In genomic region chr15:88828800-88829705, GRCm38 (mm10) we compare ENCODE assay signal across 9 mouse cellular contexts. TPM values are rescaled to one million over a fixed set of nuclear protein-coding genes. Genes with fewer than 3 reads are reported as not detected.
DNase-seq lines count a peak whose midpoint lies in the region; ATAC-seq lines count a peak whose summit lies in the region.
"Had no signal": no experiment of that assay in that cellular context is flagged by ENCODE, and none has a peak within 500 bp of the region (broad histone marks: within the 10 kb centered on the region; RNA-seq: fewer than 3 reads in every experiment).

No protein-coding gene starts in this region.

- no peaks in the 10 kb centered on the region for H3K4me1 ChIP-seq in forebrain, embryonic 11.5 days (replicated peaks; ENCODE audit: control insufficient read depth, insufficient read depth, low read length)
- peaks cover 29% of the 10 kb centered on the region for H3K4me1 ChIP-seq in heart, embryonic 16.5 days (ENCODE audit: control insufficient read depth, insufficient read depth, low read length)
- peaks cover 10% of the 10 kb centered on the region; the same call in 1 of the 2 replicates for H3K4me1 ChIP-seq in liver, embryonic 13.5 days (replicated peaks)
- no peaks in the 10 kb centered on the region for H3K4me1 ChIP-seq in stomach, embryonic 14.5 days (ENCODE audit: control insufficient read depth, insufficient read depth, low read length)

- ATAC-seq in forebrain, embryonic 11.5 days (replicated peaks; ENCODE audit: low FRiP score) = peak; percentile 91
- ATAC-seq in heart, embryonic 16.5 days (replicated peaks; ENCODE audit: extremely low read depth, insufficient read depth, low FRiP score) = peak; percentile 83
- peak; percentile 76 for ATAC-seq in liver, embryonic 13.5 days (ENCODE audit: low read depth)
- ATAC-seq in stomach, embryonic 14.5 days (ENCODE audit: insufficient number of reproducible peaks, insufficient read depth, low FRiP score, low read depth) = peak; percentile 88

- WGBS in forebrain, embryonic 11.5 days = 63% methylated on average over 15 of the region's 17 CpGs
- 53% methylated on average over 15 of the region's 17 CpGs for WGBS in heart, embryonic 16.5 days
- WGBS in liver, embryonic 13.5 days (ENCODE audit: insufficient replicate concordance) = 50% methylated on average over 16 of the region's 17 CpGs
- 52% methylated on average over 17 of the region's 17 CpGs for WGBS in stomach, embryonic 14.5 days

- no peaks in the 10 kb centered on the region for H3K9me3 ChIP-seq in forebrain, embryonic 11.5 days (ENCODE audit: control insufficient read depth, low read length)
- H3K9me3 ChIP-seq in heart, embryonic 16.5 days (replicated peaks; ENCODE audit: control insufficient read depth, low read length) = no peaks in the 10 kb centered on the region
- H3K9me3 ChIP-seq in liver, embryonic 13.5 days (replicated peaks) = no peaks in the 10 kb centered on the region
- H3K9me3 ChIP-seq in stomach, embryonic 14.5 days (ENCODE audit: control insufficient read depth, low read depth, low read length) = no peaks in the 10 kb centered on the region

- DNase-seq in CD8-positive naive resting alpha-beta T cell, adult 2 months (ENCODE audit: low read depth in 2 of 2, low spot score in 2 of 2) = peak; percentile 80 to 88
- peak; percentile 78 for DNase-seq in c-Kit-positive CD71-positive TER-119-negative erythroid progenitor cells, embryonic 14.5 days (ENCODE audit: low read depth)
- peak; percentile 92 for DNase-seq in forebrain, embryonic 11.5 days (ENCODE audit: low spot score)
- DNase-seq in kidney, postnatal 14 days = peak; percentile 94
- peak; percentile 62 for DNase-seq in liver, embryonic 13.5 days
- peak; percentile 90 for DNase-seq in neural tube, embryonic 10.5 days (ENCODE audit: extremely low spot score, low spot score)

- H3K4me3 ChIP-seq in forebrain, embryonic 11.5 days (ENCODE audit: low read depth, low read length) = no peak overlapping the region
- no peak overlapping the region for H3K4me3 ChIP-seq in heart, embryonic 16.5 days (ENCODE audit: low read length)
- no peak overlapping the region for H3K4me3 ChIP-seq in liver, embryonic 13.5 days (replicated peaks)
- no peak overlapping the region for H3K4me3 ChIP-seq in stomach, embryonic 14.5 days (ENCODE audit: low read depth, low read length)
- H3K4me3 ChIP-seq: erythroblast, embryonic 14.5 days had no signal

- H3K27ac ChIP-seq in forebrain, embryonic 11.5 days (ENCODE audit: low read depth, low read length) = no peak overlapping the region
- no peak overlapping the region for H3K27ac ChIP-seq in heart, embryonic 16.5 days (ENCODE audit: low read length)
- no peak overlapping the region for H3K27ac ChIP-seq in liver, embryonic 13.5 days
- no peak overlapping the region for H3K27ac ChIP-seq in stomach, embryonic 14.5 days (ENCODE audit: low read length)

- no peak overlapping the region for H3K4me2 ChIP-seq in forebrain, embryonic 11.5 days (ENCODE audit: low read depth, low read length, severe bottlenecking)
- H3K4me2 ChIP-seq in heart, embryonic 16.5 days (ENCODE audit: low read depth, low read length) = no peak overlapping the region
- H3K4me2 ChIP-seq in liver, embryonic 13.5 days = no peak overlapping the region
- H3K4me2 ChIP-seq in stomach, embryonic 14.5 days (replicated peaks; ENCODE audit: low read depth, low read length) = no peak overlapping the region

- no peak overlapping the region for H3K9ac ChIP-seq in forebrain, embryonic 11.5 days (ENCODE audit: low read length)
- H3K9ac ChIP-seq in heart, embryonic 16.5 days (ENCODE audit: low read length) = peak overlapping the region; percentile 23; the same call in 1 of the 2 replicates
- no peak overlapping the region for H3K9ac ChIP-seq in liver, embryonic 13.5 days
- H3K9ac ChIP-seq in stomach, embryonic 14.5 days (replicated peaks; ENCODE audit: low read depth, low read length) = no peak overlapping the region

- H3K27me3 ChIP-seq in forebrain, embryonic 11.5 days (ENCODE audit: control insufficient read depth, insufficient read depth, low read length) = no peaks in the 10 kb centered on the region
- no peaks in the 10 kb centered on the region for H3K27me3 ChIP-seq in heart, embryonic 16.5 days (ENCODE audit: control insufficient read depth, insufficient read depth, low read length)
- no peaks in the 10 kb centered on the region for H3K27me3 ChIP-seq in liver, embryonic 13.5 days
- H3K27me3 ChIP-seq in stomach, embryonic 14.5 days (ENCODE audit: control insufficient read depth, insufficient read depth, low read length) = no peaks in the 10 kb centered on the region

- peaks cover 8% of the 10 kb centered on the region; the same call in 1 of the 2 replicates for H3K36me3 ChIP-seq in forebrain, embryonic 11.5 days (ENCODE audit: control insufficient read depth, insufficient read depth, low read length)
- H3K36me3 ChIP-seq in heart, embryonic 16.5 days (ENCODE audit: control insufficient read depth, insufficient read depth) = peaks cover 21% of the 10 kb centered on the region
- H3K36me3 ChIP-seq in liver, embryonic 13.5 days = peaks cover 27% of the 10 kb centered on the region
- peaks cover 20% of the 10 kb centered on the region; the same call in 1 of the 2 replicates for H3K36me3 ChIP-seq in stomach, embryonic 14.5 days (ENCODE audit: control insufficient read depth, insufficient read depth, low read length)

RNA-seq across cellular contexts. Expression of gene Creld2, which starts 9.6 kb away (rescaled TPM):
- polyA plus RNA-seq in forebrain, embryonic 11.5 days (2014; fragmentation: Nextera tagmentation; extraction: Ambion mirVana) = 79.4 and 89.4 TPM in 2 replicates
- 57.1 and 61.9 TPM in 2 replicates for polyA plus RNA-seq in heart, embryonic 16.5 days (2015; fragmentation: Nextera tagmentation; extraction: Ambion mirVana)
- polyA plus RNA-seq in liver, embryonic 13.5 days (2015; fragmentation: Nextera tagmentation; extraction: Ambion mirVana) = 49.6 and 55.4 TPM in 2 replicates
- polyA plus RNA-seq in stomach, embryonic 14.5 days (2014; fragmentation: Nextera tagmentation; extraction: Ambion mirVana) = 59.6 and 72.9 TPM in 2 replicates

RNA-seq across cellular contexts. Expression of gene Alg12, which starts 9.9 kb away (rescaled TPM):
- polyA plus RNA-seq in forebrain, embryonic 11.5 days (2014; fragmentation: Nextera tagmentation; extraction: Ambion mirVana) = 10.8 and 13.5 TPM in 2 replicates
- polyA plus RNA-seq in heart, embryonic 16.5 days (2015; fragmentation: Nextera tagmentation; extraction: Ambion mirVana) = 10.1 and 11.1 TPM in 2 replicates
- 5.6 and 6.3 TPM in 2 replicates for polyA plus RNA-seq in liver, embryonic 13.5 days (2015; fragmentation: Nextera tagmentation; extraction: Ambion mirVana)
- polyA plus RNA-seq in stomach, embryonic 14.5 days (2014; fragmentation: Nextera tagmentation; extraction: Ambion mirVana) = 10.5 and 12.7 TPM in 2 replicates

RNA-seq across cellular contexts. Expression of gene Pim3, which starts 32.9 kb away (rescaled TPM):
- 42.0 and 42.7 TPM in 2 replicates for polyA plus RNA-seq in forebrain, embryonic 11.5 days (2014; fragmentation: Nextera tagmentation; extraction: Ambion mirVana)
- 69.8 and 70.4 TPM in 2 replicates for polyA plus RNA-seq in heart, embryonic 16.5 days (2015; fragmentation: Nextera tagmentation; extraction: Ambion mirVana)
- polyA plus RNA-seq in liver, embryonic 13.5 days (2015; fragmentation: Nextera tagmentation; extraction: Ambion mirVana) = 13.8 and 15.1 TPM in 2 replicates
- 35.9 and 38.4 TPM in 2 replicates for polyA plus RNA-seq in stomach, embryonic 14.5 days (2014; fragmentation: Nextera tagmentation; extraction: Ambion mirVana)
